Mouse (Mus musculus) liver, embryonic 14.5 days (tissue): ENCODE results near the gene Cenpa. TPM values are rescaled to one million over a fixed set of nuclear protein-coding genes. Genes with fewer than 3 reads are reported as not detected.
A peak's percentile ranks its signal among the peaks of the same experiment; 100 is the strongest.

Source experiments
- ATAC-seq: fragments of 200-750 bp; cut with Nextera tagmentation; 2 replicates; pipeline ENCODE4 v1.8.0; 2017; ENCODE audit warnings: moderate number of reproducible peaks, mild to moderate bottlenecking, moderate library complexity; ENCODE audit not compliant: insufficient read depth
- DNase-seq, 3 experiments: peaks; one replicate each; pipeline ENCODE4 v3.0.0-alpha.2; 2012 to 2013; ENCODE audit warnings: low read depth in 3 of 3, low spot score in 3 of 3
- H3K27ac ChIP-seq: fragments of 300-500 bp; sonication (generic); 2 replicates; pipeline ENCODE4 v1.5.1; 2014; ENCODE audit warnings: moderate library complexity, mild to moderate bottlenecking, control low read depth, inconsistent platforms
- H3K27me3 ChIP-seq: fragments of 300-500 bp; sonication (generic); 2 replicates; pipeline ENCODE4 v1.6.1; 2014; ENCODE audit warnings: mild to moderate bottlenecking, low read length, moderate library complexity; ENCODE audit not compliant: control insufficient read depth, insufficient read depth
- H3K36me3 ChIP-seq: fragments of 300-500 bp; sonication (generic); replicated peaks from 2 replicates; pipeline ENCODE4 v1.6.1; 2014; ENCODE audit warnings: low read depth; ENCODE audit not compliant: control insufficient read depth, insufficient read depth
- H3K4me1 ChIP-seq, 2 experiments: fragments of 200-500 bp in 1 of 2; fragments of 300-500 bp in 1 of 2; sonication (generic) in 1 of 2; replicated peaks; 2 replicates each; pipeline ENCODE4 v1.6.1; 2012 to 2014; ENCODE audit warnings: antibody characterized with exemption in 1 of 2, inconsistent platforms in 1 of 2, low read length in 1 of 2; ENCODE audit not compliant: control insufficient read depth in 2 of 2, insufficient read depth in 2 of 2
- H3K4me2 ChIP-seq: fragments of 300-500 bp; sonication (generic); 2 replicates; pipeline ENCODE4 v1.6.1; 2014; ENCODE audit warnings: low read depth, mild to moderate bottlenecking, control low read depth, moderate library complexity
- H3K4me3 ChIP-seq, 2 experiments: fragments of 200-500 bp in 1 of 2; fragments of 300-500 bp in 1 of 2; sonication (generic) in 1 of 2; 2 replicates each; pipeline ENCODE4 v1.5.1; 2012 to 2014; ENCODE audit warnings: low read depth in 2 of 2, low read length in 2 of 2, mild to moderate bottlenecking in 2 of 2, control low read depth in 1 of 2, inconsistent platforms in 1 of 2, moderate library complexity in 1 of 2; ENCODE audit not compliant: insufficient read depth in 1 of 2
- H3K9ac ChIP-seq: fragments of 300-500 bp; sonication (generic); replicated peaks from 2 replicates; pipeline ENCODE4 v1.6.1; 2014; ENCODE audit warnings: mild to moderate bottlenecking, control low read depth, moderate library complexity
- H3K9me3 ChIP-seq: fragments of 300-500 bp; sonication (generic); 2 replicates; pipeline ENCODE4 v1.6.1; 2016; ENCODE audit warnings: low read length, mixed read lengths; ENCODE audit not compliant: control insufficient read depth
- CTCF ChIP-seq: IDR thresholded peaks from 2 replicates; pipeline ENCODE4 v1.5.1; 2016; ENCODE audit warnings: antibody characterized with exemption, low read depth, control low read depth
- EP300 ChIP-seq: IDR thresholded peaks from 2 replicates; pipeline ENCODE4 v1.6.1; 2016; ENCODE audit warnings: antibody characterized with exemption, low read depth
- WGBS: fragments of 180-500 bp; shearing (Covaris S2); extraction: QIAGEN DNeasy Blood & Tissue Kit; methylation state at CpG from one replicate; pipeline ENCODE4 v1.1.7; 2014; ENCODE audit not compliant: insufficient replicate concordance; 5-methylcytosine and 5-hydroxymethylcytosine counted together
- polyA plus RNA-seq, 2 experiments: library from polyadenylated mRNA; depleted of rRNA in 1 of 2; stranded (reverse) in 1 of 2; unstranded in 1 of 2; fragments of >200 nt; fragmentation: Nextera tagmentation in 1 of 2; extraction: Ambion mirVana in 1 of 2; gene quantifications; 2 replicates each; pipeline versions ENCODE4 v1.2.1 to v1.2.3; 2012 to 2014

Cenpa gene
- polyA plus RNA-seq, 2 experiments: 122 to 209 TPM

GRCm38 (mm10) chr5:30701866-30702265 lies 35.3 kb downstream of the Cenpa start:
- Histone ChIP-seq H3K36me3 (no peaks in the 10 kb centered on the region), H3K9me3 (no peaks in the 10 kb centered on the region), H3K4me2 (no peak overlapping the region), H3K27me3 (no peaks in the 10 kb centered on the region), H3K4me3 (no peak overlapping the region), H3K4me1 (no peaks in the 10 kb centered on the region), H3K27ac (no peak overlapping the region), H3K9ac (no peak overlapping the region)
- TF ChIP-seq CTCF (no peak), EP300 (no peak)
- no peak for ATAC-seq
- no peak for DNase-seq
- 71% methylated on average over 3 of the region's 3 CpGs for WGBS

DNA sequence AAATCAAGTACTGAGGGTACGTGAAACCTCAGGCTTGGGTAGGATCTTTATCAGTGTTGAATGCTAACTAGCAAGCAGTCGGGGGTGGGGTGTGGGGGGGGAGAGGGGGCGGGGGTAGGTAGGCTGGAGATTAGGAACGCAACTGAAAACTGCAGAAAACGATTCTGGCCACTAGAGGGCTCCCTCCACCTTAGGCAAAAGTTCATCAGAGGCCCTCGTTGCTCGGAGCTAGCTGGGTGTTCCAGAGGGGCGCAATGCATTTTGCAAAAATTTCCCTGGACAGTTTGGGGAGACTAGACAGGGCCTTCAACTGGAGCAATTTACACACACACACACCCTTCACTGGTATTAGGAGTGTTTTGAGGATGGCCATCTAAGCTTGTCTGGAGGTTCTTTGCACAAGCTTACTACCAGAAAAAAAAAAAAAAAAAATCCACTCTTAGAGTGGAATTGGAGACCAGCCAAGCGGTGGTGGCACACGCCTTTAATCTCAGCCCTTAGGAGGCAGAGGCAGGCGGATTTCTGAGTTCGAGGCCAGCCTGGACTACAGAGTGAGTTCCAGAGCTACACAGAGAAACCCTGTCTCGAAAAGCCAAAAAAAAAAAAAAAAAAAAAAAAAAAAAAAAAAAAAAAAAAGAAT lies 43.3 kb downstream of the Cenpa start:
- 6% methylated on average over 13 of the region's 13 CpGs for WGBS
- TF ChIP-seq EP300: no peak
- TF ChIP-seq CTCF: peak; percentile 81
- peaks cover 50% of the 10 kb centered on the region for H3K27me3 ChIP-seq
- no peak overlapping the region for H3K27ac ChIP-seq
- no peak overlapping the region for H3K4me2 ChIP-seq
- no peak overlapping the region for H3K4me3 ChIP-seq
- H3K36me3 ChIP-seq: no peaks in the 10 kb centered on the region
- H3K9ac ChIP-seq: no peak overlapping the region
- DNase-seq (peak; percentile 41 to 51 (median 45)), ATAC-seq (no peak)
- H3K4me1 ChIP-seq: no peaks in the 10 kb centered on the region
- H3K9me3 ChIP-seq: no peaks in the 10 kb centered on the region

GRCm38 (mm10) chr5:30710486-30710885 lies 43.9 kb downstream of the Cenpa start:
- no peaks in the 10 kb centered on the region for H3K9me3 ChIP-seq
- H3K27ac ChIP-seq: no peak overlapping the region
- H3K36me3 ChIP-seq: no peaks in the 10 kb centered on the region
- peaks cover 50% of the 10 kb centered on the region for H3K27me3 ChIP-seq
- H3K4me2 ChIP-seq: no peak overlapping the region
- no peak overlapping the region for H3K4me3 ChIP-seq
- no peak overlapping the region for H3K9ac ChIP-seq
- DNase-seq (no peak), ATAC-seq (no peak)
- no peaks in the 10 kb centered on the region for H3K4me1 ChIP-seq
- TF ChIP-seq EP300 (no peak), CTCF (no peak)
- WGBS: 17% methylated on average over 8 of the region's 8 CpGs

GRCm38 (mm10) chr5:30711147-30712001 lies 44.8 kb downstream of the Cenpa start, which contains the start of gene Dpysl5:
Gene Dpysl5, plus strand, starts transcription at chr5:30711564.
- no peak within 1 kb of the TSS for H3K9ac ChIP-seq

GRCm38 (mm10) chr5:30712002-30712390 lies 45.4 kb downstream of the Cenpa start:
- Histone ChIP-seq H3K27me3 (peaks cover 52% of the 10 kb centered on the region), H3K36me3 (no peaks in the 10 kb centered on the region)

More at GRCm38 (mm10) chr5:30711147-30712001, 44.8 kb downstream of the Cenpa start, which contains the start of gene Dpysl5:
- TF ChIP-seq EP300 (no peak), CTCF (no peak)
- Histone ChIP-seq H3K36me3 (no peaks in the 10 kb centered on the region), H3K9me3 (no peaks in the 10 kb centered on the region), H3K4me1 (no peaks in the 10 kb centered on the region), H3K4me3 (peak within 1 kb of the TSS; percentile 45 to 46), H3K4me2 (peak within 1 kb of the TSS; percentile 65), H3K27ac (no peak within 1 kb of the TSS), H3K27me3 (peaks cover 52% of the 10 kb centered on the region)
- peak; percentile 80 for ATAC-seq
- DNase-seq: peak; percentile 23 to 40 (median 29)
- WGBS: 1% methylated on average over 63 of the region's 71 CpGs

More at GRCm38 (mm10) chr5:30712002-30712390, 45.4 kb downstream of the Cenpa start:
- Histone ChIP-seq H3K4me3 (peak overlapping the region; percentile 45 to 46), H3K9me3 (no peaks in the 10 kb centered on the region), H3K27ac (no peak overlapping the region), H3K4me1 (no peaks in the 10 kb centered on the region), H3K4me2 (peak overlapping the region; percentile 65), H3K9ac (no peak overlapping the region)
- TF ChIP-seq EP300 (no peak), CTCF (no peak)
- DNase-seq (no peak), ATAC-seq (no peak)
- 1% methylated on average over 14 of the region's 14 CpGs for WGBS
